Mouse (Mus musculus) stomach, postnatal 0 days (tissue): ENCODE results near the gene Pam16. TPM values are rescaled to one million over a fixed set of nuclear protein-coding genes. Genes with fewer than 3 reads are reported as not detected.

Experiments
- ATAC-seq: fragments of 200-750 bp; cut with Nextera tagmentation; 2 replicates; pipeline ENCODE4 v1.8.0; 2017; ENCODE audit not compliant: low FRiP score, low TSS enrichment
- DNase-seq: peaks from one replicate; pipeline ENCODE4 v3.0.0-alpha.2; 2016; ENCODE audit warnings: low spot score
- H3K27ac ChIP-seq: fragments of 300-500 bp; sonication (generic); replicated peaks from 2 replicates; pipeline ENCODE4 v1.5.1; 2014; ENCODE audit warnings: mild to moderate bottlenecking, control low read depth
- H3K27me3 ChIP-seq: fragments of 300-500 bp; sonication (generic); 2 replicates; pipeline ENCODE4 v1.6.1; 2014; ENCODE audit warnings: low read length; ENCODE audit not compliant: control insufficient read depth, insufficient read depth
- H3K36me3 ChIP-seq: fragments of 300-500 bp; sonication (generic); 2 replicates; pipeline ENCODE4 v1.6.1; 2014; ENCODE audit warnings: low read length, mixed read lengths; ENCODE audit not compliant: control insufficient read depth, insufficient read depth
- H3K4me1 ChIP-seq: fragments of 300-500 bp; sonication (generic); replicated peaks from 2 replicates; pipeline ENCODE4 v1.6.1; 2014; ENCODE audit warnings: antibody characterized with exemption; ENCODE audit not compliant: control insufficient read depth, insufficient read depth
- H3K4me2 ChIP-seq: fragments of 300-500 bp; sonication (generic); replicated peaks from 2 replicates; pipeline ENCODE4 v1.6.1; 2014; ENCODE audit warnings: low read depth, mild to moderate bottlenecking, control low read depth, moderate library complexity
- H3K4me3 ChIP-seq: fragments of 300-500 bp; sonication (generic); 2 replicates; pipeline ENCODE4 v1.5.1; 2014; ENCODE audit warnings: low read depth, low read length, control low read depth
- H3K9ac ChIP-seq: fragments of 300-500 bp; sonication (generic); 2 replicates; pipeline ENCODE4 v1.6.1; 2014; ENCODE audit warnings: mild to moderate bottlenecking, low read length, control low read depth, mixed read lengths
- H3K9me3 ChIP-seq: fragments of 300-500 bp; sonication (generic); 2 replicates; pipeline ENCODE4 v1.6.1; 2016; ENCODE audit warnings: low read length; ENCODE audit not compliant: control insufficient read depth
- CTCF ChIP-seq: IDR thresholded peaks from 2 replicates; pipeline ENCODE4 v1.5.1; 2016; ENCODE audit warnings: antibody characterized with exemption, low read depth, mild to moderate bottlenecking, moderate library complexity
- EP300 ChIP-seq: optimal IDR thresholded peaks from 2 replicates; pipeline ENCODE3; 2016; ENCODE audit warnings: antibody characterized with exemption
- WGBS: fragments of 180-500 bp; shearing (Covaris S2); extraction: QIAGEN DNeasy Blood & Tissue Kit; methylation state at CpG from one replicate; pipeline ENCODE4 v1.1.7; 2014; 5-methylcytosine and 5-hydroxymethylcytosine counted together
- polyA plus RNA-seq: library from polyadenylated mRNA; unstranded; fragments of >200 nt; fragmentation: Nextera tagmentation; extraction: Ambion mirVana; gene quantifications from 2 replicates; pipeline ENCODE4 v1.2.1, GENCODE M21; 2015

The Pam16 gene
- polyA plus RNA-seq = 65.4 and 71.9 TPM in 2 replicates

DNA sequence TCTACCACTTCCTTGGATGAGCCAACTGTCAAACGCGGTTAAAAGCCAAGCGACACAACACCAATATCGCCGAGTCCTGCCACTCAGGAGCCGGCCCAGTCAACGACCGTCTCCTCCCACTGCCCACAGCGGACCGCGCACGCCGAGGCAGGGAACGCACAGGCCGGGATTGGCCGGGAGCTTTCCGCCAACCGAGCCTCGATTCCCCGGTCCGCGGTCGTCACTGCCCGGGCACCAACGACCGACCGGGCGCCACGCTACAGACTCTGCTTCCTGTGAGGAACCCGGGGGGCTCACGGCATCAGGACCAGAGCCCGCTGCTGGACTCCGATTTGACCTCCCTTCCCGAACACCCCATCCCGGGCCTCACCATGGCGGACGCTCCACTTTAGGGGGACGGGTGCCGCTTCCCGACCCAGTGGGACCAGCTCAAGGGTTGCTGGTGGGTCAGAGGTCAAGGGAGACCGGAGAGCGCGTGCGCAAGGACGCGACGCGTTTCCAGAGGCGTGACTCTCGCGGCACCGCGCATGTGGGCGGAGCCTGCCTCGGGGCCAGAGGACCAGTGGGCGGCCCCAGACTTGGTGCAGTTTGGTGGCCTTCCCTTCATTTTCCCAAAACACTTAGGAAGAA is at the start of gene Pam16:
Gene Pam16 (minus strand): TSS at position 508 of the 630 bp plus-strand sequence.
- Histone ChIP-seq H3K4me2 (peak within 1 kb of the TSS; percentile 80), H3K4me3 (peak within 1 kb of the TSS; percentile 75), H3K36me3 (0 out of 2 replicates have a peak, but pooled peaks cover 3% of the 10 kb centered on the region), H3K9me3 (no peaks in the 10 kb centered on the region), H3K4me1 (no peaks in the 10 kb centered on the region), H3K9ac (peak within 1 kb of the TSS; percentile 85), H3K27ac (peak within 1 kb of the TSS; percentile 90), H3K27me3 (no peaks in the 10 kb centered on the region)
- ATAC-seq (peak; percentile 93), DNase-seq (peak; percentile 91)
- under 1% methylated on average over 55 of the region's 56 CpGs for WGBS
- TF ChIP-seq CTCF (no peak), EP300 (no peak)

DNA sequence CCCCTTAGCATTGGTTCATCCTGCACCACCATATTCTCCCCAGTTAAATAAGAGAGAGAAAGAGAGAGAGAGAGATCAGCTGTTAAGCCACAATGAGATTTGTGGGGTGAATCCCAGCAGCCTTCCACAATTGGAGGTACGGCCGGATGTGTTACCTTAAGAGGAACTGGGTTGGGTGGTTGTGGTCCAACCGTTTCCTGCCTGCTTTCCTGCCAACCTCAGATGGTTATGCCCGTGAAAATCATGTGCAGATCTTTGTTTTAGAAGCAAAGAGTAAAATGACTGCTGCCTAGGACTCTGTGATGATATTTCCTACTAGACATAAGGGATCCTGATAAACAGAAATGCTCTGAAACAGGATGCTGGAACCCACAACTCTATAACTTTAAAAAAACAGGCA is 49.3 kb upstream of the Pam16 start:
- Histone ChIP-seq H3K4me2 (no peak overlapping the region), H3K4me1 (0 out of 2 replicates have a peak, but pooled peaks cover 4% of the 10 kb centered on the region), H3K9me3 (no peaks in the 10 kb centered on the region), H3K36me3 (0 out of 2 replicates have a peak, but pooled peaks cover 4% of the 10 kb centered on the region), H3K4me3 (no peak overlapping the region), H3K27ac (no peak overlapping the region), H3K27me3 (no peaks in the 10 kb centered on the region), H3K9ac (no peak overlapping the region)
- 76% methylated on average over 4 of the region's 4 CpGs for WGBS
- ATAC-seq (no peak), DNase-seq (no peak)
- TF ChIP-seq CTCF (no peak), EP300 (no peak)

DNA sequence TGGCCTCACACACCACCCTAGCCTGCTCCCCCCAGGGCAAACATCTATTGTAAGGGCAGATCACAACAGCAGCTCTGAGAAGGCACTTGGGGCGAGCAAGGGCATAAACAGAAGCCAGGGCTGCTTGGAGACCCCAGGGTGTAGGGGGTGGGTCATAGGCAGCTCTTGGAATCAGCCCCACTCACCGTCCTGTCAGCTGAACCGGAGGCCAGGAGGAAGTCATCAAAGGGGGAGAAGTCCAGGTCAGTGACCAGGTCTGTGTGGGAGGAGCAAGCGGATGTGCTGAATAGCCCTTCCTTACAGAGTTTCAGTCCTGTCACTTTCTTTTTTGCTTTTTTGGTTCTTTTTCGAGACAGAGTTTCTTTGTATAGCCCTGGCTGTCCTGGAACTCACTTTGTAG is 45.5 kb upstream of the Pam16 start:
- Histone ChIP-seq H3K4me3 (no peak overlapping the region), H3K36me3 (peaks cover 5% of the 10 kb centered on the region; the same call in 1 of the 2 replicates), H3K9me3 (no peaks in the 10 kb centered on the region), H3K27ac (no peak overlapping the region), H3K4me1 (no peaks in the 10 kb centered on the region), H3K9ac (no peak overlapping the region), H3K27me3 (no peaks in the 10 kb centered on the region), H3K4me2 (no peak overlapping the region)
- 82% methylated on average over 5 of the region's 5 CpGs for WGBS
- ATAC-seq = no peak
- TF ChIP-seq EP300 (no peak), CTCF (no peak)
- no peak for DNase-seq

DNA sequence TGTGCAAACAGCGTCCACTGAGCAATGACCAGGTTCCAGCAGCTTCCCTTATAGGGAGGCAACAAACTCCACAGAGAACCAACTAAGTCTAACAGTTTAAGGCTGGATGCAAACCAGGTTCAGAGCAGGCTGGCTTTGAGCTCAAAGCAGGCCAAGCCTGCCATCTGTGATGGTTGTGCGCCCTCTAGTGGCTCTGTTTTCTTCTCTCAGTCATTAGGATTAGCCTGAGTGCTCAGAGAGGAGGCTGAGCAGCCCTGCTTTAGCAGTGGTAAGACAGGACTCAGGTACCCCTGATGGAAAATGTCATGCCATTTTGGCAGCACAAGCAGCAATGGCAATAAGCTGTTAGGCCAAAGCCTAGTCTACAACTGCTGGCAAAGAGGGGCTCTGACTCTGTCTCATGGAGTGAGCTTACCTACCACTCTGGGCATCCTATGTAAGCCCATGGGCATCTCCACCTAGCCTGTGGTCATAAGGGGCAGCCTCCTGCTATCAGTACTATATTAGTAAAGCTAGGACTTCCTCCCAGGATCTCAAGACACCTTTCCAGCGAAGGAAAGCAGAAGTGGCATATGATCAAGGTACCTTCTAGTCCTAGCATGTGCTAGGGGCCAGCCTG is 42.5 kb upstream of the Pam16 start:
- Histone ChIP-seq H3K4me1 (no peaks in the 10 kb centered on the region), H3K4me3 (no peak overlapping the region), H3K4me2 (no peak overlapping the region), H3K9ac (no peak overlapping the region), H3K27me3 (no peaks in the 10 kb centered on the region), H3K27ac (no peak overlapping the region), H3K9me3 (no peaks in the 10 kb centered on the region), H3K36me3 (peaks cover 5% of the 10 kb centered on the region; the same call in 1 of the 2 replicates)
- TF ChIP-seq EP300 (no peak), CTCF (peak; percentile 98)
- ATAC-seq (peak; percentile 85), DNase-seq (peak; percentile 85)
- 21% methylated on average over 3 of the region's 3 CpGs for WGBS

DNA sequence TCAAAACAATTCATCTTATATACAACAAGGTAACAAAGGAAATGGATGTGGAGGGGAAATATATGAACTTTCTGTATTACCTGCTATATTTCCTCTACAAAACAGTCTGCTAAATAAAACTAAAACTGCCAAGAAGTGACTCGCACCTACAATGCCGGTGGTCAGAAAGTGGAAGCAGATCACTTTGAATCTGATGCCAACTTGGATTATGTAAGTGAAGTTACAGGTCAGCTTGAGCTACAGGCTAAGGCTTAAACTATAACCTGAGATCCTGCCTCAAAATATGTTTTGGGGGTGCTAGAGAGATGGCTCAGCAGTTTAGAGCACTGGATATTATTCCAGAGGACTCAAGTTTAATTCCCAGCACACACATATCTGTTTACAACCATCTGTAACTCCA is 40.9 kb upstream of the Pam16 start:
- H3K36me3 ChIP-seq = peaks cover 5% of the 10 kb centered on the region
- H3K9me3 ChIP-seq = no peaks in the 10 kb centered on the region
- ATAC-seq (no peak), DNase-seq (no peak)
- no peak overlapping the region for H3K9ac ChIP-seq
- no peak overlapping the region for H3K4me3 ChIP-seq
- H3K4me1 ChIP-seq = no peaks in the 10 kb centered on the region
- no peaks in the 10 kb centered on the region for H3K27me3 ChIP-seq
- H3K27ac ChIP-seq = no peak overlapping the region
- no peak overlapping the region for H3K4me2 ChIP-seq
- TF ChIP-seq CTCF (no peak), EP300 (no peak)
- WGBS = 89% methylated on average over 2 of the region's 2 CpGs

DNA sequence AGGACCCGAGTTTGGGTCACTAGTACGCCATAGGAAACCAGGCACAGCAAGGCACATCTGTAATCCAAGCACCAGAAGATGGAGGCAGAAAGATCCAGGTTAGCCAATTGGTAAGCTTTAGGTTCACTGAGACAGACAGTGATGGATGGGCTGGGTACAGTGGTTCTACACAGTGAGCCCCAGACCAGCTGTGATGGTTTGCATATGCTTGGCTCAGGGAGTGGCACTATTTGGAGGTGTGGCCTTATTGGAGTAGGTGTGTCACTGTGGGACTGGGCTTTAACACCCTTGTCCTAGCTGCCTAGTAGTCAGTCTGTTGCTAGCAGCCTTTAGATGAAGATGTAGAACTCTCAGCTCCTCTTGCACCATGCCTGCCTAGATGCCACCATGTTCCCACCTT is 39.0 kb upstream of the Pam16 start:
- ATAC-seq (no peak), DNase-seq (no peak)
- TF ChIP-seq EP300 (no peak), CTCF (no peak)
- H3K4me1 ChIP-seq = no peaks in the 10 kb centered on the region
- no peaks in the 10 kb centered on the region for H3K9me3 ChIP-seq
- H3K4me2 ChIP-seq = no peak overlapping the region
- 85% methylated on average over 2 of the region's 2 CpGs for WGBS
- H3K4me3 ChIP-seq = no peak overlapping the region
- no peak overlapping the region for H3K27ac ChIP-seq
- H3K27me3 ChIP-seq = no peaks in the 10 kb centered on the region
- H3K9ac ChIP-seq = no peak overlapping the region
- peaks cover 5% of the 10 kb centered on the region for H3K36me3 ChIP-seq
